Mouse (Mus musculus): ENCODE data around the gene Nfkb1. TPM values are rescaled to one million over a fixed set of nuclear protein-coding genes. Genes with fewer than 3 reads are reported as not detected.

The Nfkb1 gene
- 14.1 and 19.6 TPM in 2 replicates for polyA plus RNA-seq (2015; fragmentation: Nextera tagmentation; extraction: Ambion mirVana)

DNA sequence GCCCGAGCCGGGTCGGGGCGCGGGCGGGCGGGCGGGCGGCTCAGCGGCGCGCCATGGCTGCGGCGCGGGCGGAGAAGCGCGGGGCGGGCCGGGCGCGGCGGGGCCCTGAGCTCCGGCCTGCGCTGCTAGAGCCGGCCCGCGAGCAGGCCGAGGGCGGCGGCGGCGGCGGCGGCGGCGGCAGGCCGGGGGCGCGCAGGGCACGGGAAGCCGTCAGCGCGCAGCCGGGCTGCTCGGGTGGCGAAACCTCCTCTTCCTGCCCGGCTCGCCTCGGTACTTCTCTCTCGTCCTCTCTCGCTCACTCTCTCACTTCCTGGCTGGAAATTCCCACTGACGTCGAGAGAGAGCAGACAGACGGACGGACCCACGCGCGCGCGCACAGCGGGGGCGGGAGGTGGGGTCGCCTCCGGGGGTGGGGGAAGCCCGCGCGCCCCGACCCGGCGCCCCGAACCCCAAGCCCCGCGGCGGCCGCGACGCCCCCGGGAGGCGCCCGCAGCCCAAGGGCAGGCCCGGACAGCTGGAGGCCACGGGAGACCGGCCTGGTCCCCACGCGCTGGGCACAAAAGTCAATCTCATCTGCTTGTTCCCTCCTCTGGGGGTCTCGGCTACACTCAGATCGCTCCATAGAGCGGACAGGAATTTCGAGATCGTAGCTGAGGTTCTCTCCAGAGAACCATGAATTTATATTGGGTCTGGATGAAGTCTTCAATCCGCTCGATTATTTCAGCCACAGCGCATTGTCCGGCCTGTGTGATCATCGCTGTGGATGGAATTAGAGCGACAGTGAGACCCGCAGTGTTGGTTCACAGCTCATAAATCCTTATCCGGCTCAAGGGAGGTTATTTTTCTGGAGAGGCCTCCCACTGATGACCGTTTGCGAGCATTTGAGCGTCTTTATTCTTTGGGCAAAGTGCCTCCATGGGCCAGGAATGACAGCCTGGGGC is at the start of gene Nfkb1:
TSS of gene Nfkb1 (minus strand) at position 357 of the 941 bp plus-strand sequence.

Other genes starting within 250 kb of the Nfkb1 start
- gene Manba, start 205.9 kb downstream of the Nfkb1 start, polyA plus RNA-seq (2015; fragmentation: Nextera tagmentation; extraction: Ambion mirVana): 8.3 and 18.6 TPM in 2 replicates
- gene Slc39a8, start 133.7 kb upstream of the Nfkb1 start, polyA plus RNA-seq (2015; fragmentation: Nextera tagmentation; extraction: Ambion mirVana): 11.4 and 12.6 TPM in 2 replicates